Mouse (Mus musculus) limb, embryonic 12.5 days (tissue): Measurements from ENCODE around the gene Bloc1s4. TPM values are rescaled to one million over a fixed set of nuclear protein-coding genes. Genes with fewer than 3 reads are reported as not detected.
A peak's percentile ranks its signal among the peaks of the same experiment; 100 is the strongest.

Source experiments
- ATAC-seq: fragments of 200-750 bp; cut with Nextera tagmentation; 2 replicates; pipeline ENCODE4 v1.8.0; 2017; ENCODE audit warnings: low read depth, moderate TSS enrichment; ENCODE audit not compliant: insufficient number of reproducible peaks, insufficient read depth, low FRiP score, low TSS enrichment
- H3K27ac ChIP-seq: fragments of 300-500 bp; sonication (generic); 2 replicates; pipeline ENCODE4 v1.5.1; 2016; ENCODE audit warnings: mild to moderate bottlenecking, moderate library complexity
- H3K27me3 ChIP-seq: fragments of 300-500 bp; sonication (generic); 2 replicates; pipeline ENCODE4 v1.6.1; 2016; ENCODE audit warnings: mild to moderate bottlenecking, moderate library complexity
- H3K36me3 ChIP-seq: fragments of 300-500 bp; sonication (generic); 2 replicates; pipeline ENCODE4 v1.6.1; 2016; ENCODE audit warnings: mild to moderate bottlenecking, moderate library complexity
- H3K4me1 ChIP-seq: fragments of 300-500 bp; sonication (generic); replicated peaks from 2 replicates; pipeline ENCODE4 v1.6.1; 2016
- H3K4me2 ChIP-seq: fragments of 300-500 bp; sonication (generic); 2 replicates; pipeline ENCODE4 v1.6.1; 2016; ENCODE audit warnings: mild to moderate bottlenecking, moderate library complexity
- H3K4me3 ChIP-seq: fragments of 300-500 bp; sonication (generic); replicated peaks from 2 replicates; pipeline ENCODE4 v1.5.1; 2016; ENCODE audit warnings: mild to moderate bottlenecking
- H3K9ac ChIP-seq: fragments of 300-500 bp; sonication (generic); replicated peaks from 2 replicates; pipeline ENCODE4 v1.6.1; 2016; ENCODE audit warnings: mild to moderate bottlenecking, moderate library complexity
- H3K9me3 ChIP-seq: fragments of 300-500 bp; sonication (generic); 2 replicates; pipeline ENCODE4 v1.6.1; 2016; ENCODE audit warnings: mild to moderate bottlenecking, moderate library complexity
- WGBS: fragments of 180-500 bp; shearing (Covaris S2); methylation state at CpG from one replicate; pipeline ENCODE4 v1.1.7; 2016; 5-methylcytosine and 5-hydroxymethylcytosine counted together
- polyA plus RNA-seq: library from polyadenylated mRNA; unstranded; fragments of >200 nt; fragmentation: Nextera tagmentation; extraction: Ambion mirVana; gene quantifications from 2 replicates; pipeline ENCODE4 v1.2.1, GENCODE M21; 2016

The Bloc1s4 gene
- polyA plus RNA-seq, 1 experiment from 2014 or later: 34.5 TPM

DNA sequence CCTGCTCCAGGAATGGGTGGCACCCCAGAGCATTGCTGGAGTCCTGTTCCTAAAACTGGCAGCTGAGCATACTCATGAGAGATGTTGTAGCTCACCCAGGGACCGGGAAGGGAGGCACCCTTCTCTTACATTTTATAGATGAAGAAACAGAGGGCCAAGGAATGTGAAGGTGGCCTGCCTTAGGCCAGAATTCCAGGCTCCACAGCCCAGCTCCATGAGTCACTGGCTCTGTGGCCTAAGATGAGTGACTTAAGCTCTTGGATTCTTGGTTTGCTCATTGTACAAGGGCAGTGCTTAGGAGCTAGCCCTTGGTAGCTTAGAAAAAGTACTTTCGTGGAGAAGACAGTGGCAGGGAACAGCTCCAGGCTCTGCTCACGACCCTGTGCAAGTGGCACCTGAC is 33.6 kb downstream of the Bloc1s4 start:
- Histone ChIP-seq H3K9me3 (no peaks in the 10 kb centered on the region), H3K4me3 (no peak overlapping the region), H3K27ac (no peak overlapping the region), H3K4me1 (peaks cover 15% of the 10 kb centered on the region), H3K4me2 (no peak overlapping the region), H3K27me3 (0 out of 2 replicates have a peak, but pooled peaks cover 13% of the 10 kb centered on the region), H3K9ac (no peak overlapping the region), H3K36me3 (no peaks in the 10 kb centered on the region)
- 67% methylated on average over 3 of the region's 3 CpGs for WGBS
- no peak for ATAC-seq

- ATAC-seq: no peak
- Histone ChIP-seq H3K27ac (no peak overlapping the region; the same call in 1 of the 2 replicates), H3K9me3 (no peaks in the 10 kb centered on the region), H3K9ac (no peak overlapping the region), H3K27me3 (0 out of 2 replicates have a peak, but pooled peaks cover 13% of the 10 kb centered on the region), H3K36me3 (no peaks in the 10 kb centered on the region), H3K4me2 (no peak overlapping the region), H3K4me1 (peaks cover 15% of the 10 kb centered on the region), H3K4me3 (no peak overlapping the region)
- 86% methylated on average over 6 of the region's 6 CpGs for WGBS
Observed at GRCm38 (mm10) chr5:36713693-36714092, 34.8 kb downstream of the Bloc1s4 start.

DNA sequence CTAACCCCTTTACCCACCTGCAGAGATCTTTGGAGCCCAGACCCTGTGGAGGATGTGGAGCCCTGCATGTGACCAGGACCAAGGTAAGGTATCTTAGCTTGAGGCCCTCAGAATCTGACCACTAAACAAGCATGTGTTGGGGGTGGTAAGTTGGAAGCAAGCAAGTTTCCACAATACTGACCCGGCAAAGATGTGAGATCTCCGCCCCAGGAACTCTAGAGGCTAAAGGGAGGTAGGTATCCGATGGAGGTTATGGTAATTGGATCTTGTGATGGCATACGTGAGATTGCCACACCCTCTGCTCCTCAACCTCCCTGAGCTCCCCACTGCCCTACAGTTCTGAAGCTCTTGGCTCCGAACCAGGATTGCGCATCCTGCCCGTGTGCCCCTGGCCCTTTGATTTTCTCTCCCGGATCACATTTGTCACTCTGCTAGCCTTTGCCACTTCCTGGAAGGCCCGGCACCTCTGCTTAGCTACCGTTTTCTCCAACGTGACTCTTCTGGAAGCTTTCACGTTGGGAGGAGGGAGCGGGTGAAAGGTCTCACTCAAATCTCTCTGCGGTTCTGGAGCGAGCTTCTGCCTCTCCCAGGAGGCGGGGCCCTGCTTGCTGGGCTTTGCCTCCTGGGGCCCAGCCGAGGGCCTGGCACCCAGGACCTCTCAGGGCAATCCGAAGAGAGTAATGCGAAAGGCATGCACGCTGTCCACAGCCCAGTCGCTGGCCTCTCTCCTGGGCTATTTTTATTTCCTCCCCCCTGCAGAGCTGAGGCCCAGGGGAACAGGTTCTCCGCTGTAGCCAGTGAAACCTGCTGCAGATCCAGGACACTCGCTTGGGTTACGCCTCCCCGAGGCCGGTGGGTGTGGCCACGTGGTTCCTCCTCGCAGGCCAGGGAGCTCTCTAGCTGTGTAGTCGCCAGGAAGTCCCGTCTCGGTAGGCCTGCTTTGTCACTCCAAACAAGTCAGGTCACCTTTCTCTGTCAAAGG is 35.6 kb downstream of the Bloc1s4 start:
- Histone ChIP-seq H3K4me2 (peak overlapping the region; percentile 75), H3K9ac (peak overlapping the region; percentile 47), H3K27ac (no peak overlapping the region; the same call in 1 of the 2 replicates), H3K9me3 (no peaks in the 10 kb centered on the region), H3K36me3 (no peaks in the 10 kb centered on the region), H3K4me3 (peak overlapping the region; percentile 38), H3K27me3 (0 out of 2 replicates have a peak, but pooled peaks cover 13% of the 10 kb centered on the region), H3K4me1 (peaks cover 15% of the 10 kb centered on the region)
- 6% methylated on average over 31 of the region's 31 CpGs for WGBS
- ATAC-seq: peak; percentile 75; the same call in 1 of the 2 replicates

DNA sequence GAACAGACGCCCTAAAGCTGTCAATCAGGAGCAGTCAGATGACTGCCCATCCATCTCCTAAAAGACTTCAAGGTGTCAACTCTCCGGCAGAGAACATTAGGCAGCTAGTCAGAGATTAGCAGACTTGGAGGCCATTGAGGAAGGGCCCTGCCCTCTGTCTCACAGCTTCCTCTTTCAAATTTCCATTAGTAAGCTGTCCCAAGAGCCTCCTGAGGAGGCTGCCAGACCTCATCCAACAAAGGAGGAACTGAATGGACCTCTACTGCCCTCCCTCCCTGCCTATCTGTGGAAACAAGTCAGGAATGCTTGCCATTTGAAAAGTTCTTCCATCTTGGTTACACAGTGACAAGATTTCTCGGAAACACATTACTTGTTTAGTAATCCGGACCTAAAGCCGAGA is 36.6 kb downstream of the Bloc1s4 start:
- Histone ChIP-seq H3K36me3 (no peaks in the 10 kb centered on the region), H3K9me3 (no peaks in the 10 kb centered on the region), H3K9ac (no peak overlapping the region), H3K27ac (no peak overlapping the region), H3K4me3 (no peak overlapping the region), H3K4me2 (no peak overlapping the region), H3K27me3 (0 out of 2 replicates have a peak, but pooled peaks cover 6% of the 10 kb centered on the region), H3K4me1 (peaks cover 15% of the 10 kb centered on the region)
- 56% methylated on average over 5 of the region's 5 CpGs for WGBS
- no peak for ATAC-seq

GRCm38 (mm10) chr5:36705792-36706191 is 42.7 kb downstream of the Bloc1s4 start:
- Histone ChIP-seq H3K4me1 (no peaks in the 10 kb centered on the region), H3K27ac (no peak overlapping the region), H3K9me3 (no peaks in the 10 kb centered on the region), H3K36me3 (no peaks in the 10 kb centered on the region), H3K4me3 (no peak overlapping the region), H3K4me2 (no peak overlapping the region), H3K27me3 (no peaks in the 10 kb centered on the region), H3K9ac (no peak overlapping the region)
- 89% methylated on average over 5 of the region's 5 CpGs for WGBS
- no peak for ATAC-seq

DNA sequence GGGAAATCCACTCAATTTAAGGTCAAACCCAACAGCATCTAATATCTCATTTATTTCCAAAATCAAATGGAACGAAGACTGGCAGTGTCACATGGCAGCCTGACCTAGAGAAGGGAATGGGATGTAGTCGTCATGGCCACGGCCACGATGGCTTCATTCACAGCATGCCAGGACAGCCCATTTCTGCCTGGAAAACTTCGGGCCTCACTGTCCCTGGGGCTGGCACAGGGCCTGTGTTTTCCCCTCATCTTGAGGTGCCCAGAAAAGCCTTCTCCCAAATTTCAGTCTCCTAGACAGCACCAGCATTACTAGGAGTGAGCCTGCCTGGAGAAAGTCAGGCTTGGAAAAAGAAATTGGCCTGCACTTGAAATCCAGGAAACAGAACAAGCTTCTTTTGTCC is 43.1 kb downstream of the Bloc1s4 start:
- H3K36me3 ChIP-seq: no peaks in the 10 kb centered on the region
- WGBS: 82% methylated on average over 5 of the region's 5 CpGs
- ATAC-seq: no peak
- no peak overlapping the region for H3K9ac ChIP-seq
- no peaks in the 10 kb centered on the region for H3K9me3 ChIP-seq
- no peak overlapping the region for H3K4me2 ChIP-seq
- H3K4me1 ChIP-seq: no peaks in the 10 kb centered on the region
- no peak overlapping the region for H3K4me3 ChIP-seq
- no peaks in the 10 kb centered on the region for H3K27me3 ChIP-seq
- H3K27ac ChIP-seq: no peak overlapping the region

- 76% methylated on average over 6 of the region's 6 CpGs for WGBS
- H3K9me3 ChIP-seq: no peaks in the 10 kb centered on the region
- H3K27ac ChIP-seq: no peak overlapping the region
- no peak overlapping the region for H3K4me3 ChIP-seq
- no peak overlapping the region for H3K9ac ChIP-seq
- no peak overlapping the region for H3K4me2 ChIP-seq
- H3K27me3 ChIP-seq: no peaks in the 10 kb centered on the region
- no peak for ATAC-seq
- no peaks in the 10 kb centered on the region for H3K4me1 ChIP-seq
- no peaks in the 10 kb centered on the region for H3K36me3 ChIP-seq
Observed at GRCm38 (mm10) chr5:36704684-36705083, 43.8 kb downstream of the Bloc1s4 start.

DNA sequence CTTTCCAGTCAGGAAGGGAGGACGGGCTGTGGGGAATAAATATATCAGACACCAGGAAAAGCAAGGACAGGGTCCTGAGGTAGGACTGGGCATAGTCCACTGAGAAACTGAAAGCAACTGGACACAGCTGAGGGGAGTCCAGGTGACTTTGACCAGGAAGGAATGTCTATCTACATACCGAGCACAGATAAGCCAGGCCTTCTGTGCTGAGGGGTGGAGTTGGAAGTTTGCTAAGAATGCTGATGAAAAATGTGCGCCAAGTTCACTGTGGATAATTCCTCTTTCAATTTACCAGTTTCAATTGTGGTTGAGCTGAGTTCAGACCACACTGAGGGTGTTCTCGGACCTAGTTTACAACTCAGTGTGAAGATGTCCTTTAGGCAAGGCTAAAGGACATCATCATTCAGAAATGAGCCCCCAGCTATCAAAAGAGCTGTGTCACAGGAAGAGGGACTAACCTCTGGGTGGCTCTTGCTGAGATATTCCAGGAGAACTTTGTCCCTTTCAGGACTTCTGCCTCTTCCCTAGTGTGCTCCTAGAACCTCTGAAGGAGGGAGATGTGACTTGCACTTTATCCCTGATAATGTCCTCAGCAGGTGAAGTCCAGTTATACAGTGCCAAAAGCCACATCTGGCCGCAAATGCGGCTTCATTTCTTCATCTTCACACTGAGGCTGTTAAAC is 47.4 kb downstream of the Bloc1s4 start:
- ATAC-seq: no peak
- no peak overlapping the region for H3K4me3 ChIP-seq
- no peaks in the 10 kb centered on the region for H3K9me3 ChIP-seq
- no peak overlapping the region for H3K4me2 ChIP-seq
- H3K27me3 ChIP-seq: no peaks in the 10 kb centered on the region
- no peaks in the 10 kb centered on the region for H3K36me3 ChIP-seq
- H3K9ac ChIP-seq: no peak overlapping the region
- no peak overlapping the region for H3K27ac ChIP-seq
- H3K4me1 ChIP-seq: no peaks in the 10 kb centered on the region
- WGBS: 78% methylated on average over 6 of the region's 6 CpGs

- WGBS: 70% methylated on average over 5 of the region's 5 CpGs
- Histone ChIP-seq H3K4me3 (no peak overlapping the region), H3K27me3 (no peaks in the 10 kb centered on the region), H3K9ac (no peak overlapping the region), H3K9me3 (no peaks in the 10 kb centered on the region), H3K36me3 (no peaks in the 10 kb centered on the region), H3K4me1 (peaks cover 6% of the 10 kb centered on the region), H3K27ac (no peak overlapping the region), H3K4me2 (no peak overlapping the region)
- no peak for ATAC-seq
Observed at GRCm38 (mm10) chr5:36698689-36699088, 49.8 kb downstream of the Bloc1s4 start.

- Histone ChIP-seq H3K27ac (no peak overlapping the region), H3K4me2 (no peak overlapping the region), H3K4me3 (no peak overlapping the region), H3K4me1 (peaks cover 11% of the 10 kb centered on the region), H3K9me3 (no peaks in the 10 kb centered on the region), H3K9ac (no peak overlapping the region), H3K27me3 (no peaks in the 10 kb centered on the region), H3K36me3 (no peaks in the 10 kb centered on the region)
- ATAC-seq: no peak
- WGBS: 80% methylated on average over 7 of the region's 7 CpGs
Observed at GRCm38 (mm10) chr5:36698067-36698670, 50.3 kb downstream of the Bloc1s4 start.
